Mouse (Mus musculus) ES-Bruce4 (cell line): Measurements from ENCODE around the gene Iqsec3.

ENCODE experiments used
- CTCF ChIP-seq: IDR thresholded peaks from one replicate; pipeline ENCODE4 v1.8.1; 2011; ENCODE audit warnings: low read depth, low read length
- EP300 ChIP-seq: IDR thresholded peaks from 2 replicates; pipeline ENCODE4 v1.6.1; 2011; ENCODE audit warnings: low read depth, low read length; ENCODE audit not compliant: insufficient read depth
- POLR2A ChIP-seq: IDR thresholded peaks from one replicate; pipeline ENCODE4 v1.8.1; 2011; ENCODE audit warnings: low read length; ENCODE audit not compliant: insufficient read depth

DNA sequence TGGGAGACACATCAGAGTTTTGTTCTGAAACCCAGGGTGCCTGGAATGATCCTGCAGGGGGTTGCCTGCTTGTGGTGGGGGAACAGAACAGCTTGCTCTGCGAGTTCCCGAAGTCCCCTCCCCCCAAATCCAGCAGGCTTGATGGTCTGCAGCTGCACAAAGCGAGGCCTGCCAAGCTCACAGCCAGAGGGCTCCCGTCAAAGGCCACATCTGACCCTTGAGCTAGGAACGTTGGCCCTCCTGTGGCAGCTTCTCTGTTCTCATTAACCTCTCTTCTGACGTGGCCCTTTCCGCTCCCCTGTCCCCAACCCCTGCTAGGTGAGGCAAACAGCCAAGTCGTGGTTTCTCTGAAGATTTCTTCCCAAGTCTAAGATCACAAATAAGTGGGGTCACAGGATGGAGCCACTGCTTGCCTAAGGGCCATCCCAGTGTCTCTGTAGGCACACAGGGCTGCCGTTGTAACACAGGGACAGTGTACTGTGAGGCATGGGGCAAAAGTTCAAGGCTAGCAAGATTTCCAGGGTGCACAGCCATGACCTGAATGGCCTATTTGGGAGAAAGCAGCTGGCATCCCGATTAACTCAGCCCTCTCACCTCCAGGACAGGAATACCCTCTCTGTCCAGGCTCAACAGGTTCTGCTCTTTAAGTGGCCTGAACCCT, 143.5 kb downstream of the Iqsec3 start:
- TF ChIP-seq POLR2A = no peak
- no peak for TF ChIP-seq CTCF
- TF ChIP-seq EP300 = no peak
